Mouse (Mus musculus) heart, embryonic 14.5 days (tissue): Measurements from ENCODE around the gene Chchd3. TPM values are rescaled to one million over a fixed set of nuclear protein-coding genes. Genes with fewer than 3 reads are reported as not detected.

Experiments used
- ATAC-seq: fragments of 200-750 bp; cut with Nextera tagmentation; 2 replicates; pipeline ENCODE4 v1.8.0; 2017; ENCODE audit warnings: low read depth, moderate TSS enrichment; ENCODE audit not compliant: insufficient number of reproducible peaks, insufficient read depth, low FRiP score
- H3K27ac ChIP-seq, 2 experiments: fragments of 200-500 bp in 1 of 2; fragments of 300-500 bp in 1 of 2; sonication (generic) in 1 of 2; replicated peaks in 1 of 2; 2 replicates each; pipeline ENCODE4 v1.5.1; 2012 to 2014; ENCODE audit warnings: low read depth in 2 of 2, low read length in 2 of 2, control low read depth in 1 of 2, mild to moderate bottlenecking in 1 of 2, mixed read lengths in 1 of 2; ENCODE audit not compliant: control insufficient read depth in 1 of 2, insufficient read depth in 1 of 2
- H3K27me3 ChIP-seq: fragments of 300-500 bp; sonication (generic); 2 replicates; pipeline ENCODE4 v1.6.1; 2014; ENCODE audit warnings: mild to moderate bottlenecking, low read length, control low read depth; ENCODE audit not compliant: control insufficient read depth, insufficient read depth
- H3K36me3 ChIP-seq: fragments of 300-500 bp; sonication (generic); 2 replicates; pipeline ENCODE4 v1.6.1; 2014; ENCODE audit warnings: mild to moderate bottlenecking, control low read depth, low read length, mixed read lengths; ENCODE audit not compliant: control insufficient read depth, insufficient read depth
- H3K4me1 ChIP-seq, 2 experiments: fragments of 200-500 bp in 1 of 2; fragments of 300-500 bp in 1 of 2; sonication (generic) in 1 of 2; 2 replicates each; pipeline ENCODE4 v1.6.1; 2012 to 2014; ENCODE audit warnings: low read length in 2 of 2, control low read depth in 1 of 2, mixed read lengths in 1 of 2; ENCODE audit not compliant: control insufficient read depth in 2 of 2, insufficient read depth in 2 of 2
- H3K4me2 ChIP-seq: fragments of 300-500 bp; sonication (generic); 2 replicates; pipeline ENCODE4 v1.6.1; 2014; ENCODE audit warnings: mild to moderate bottlenecking, low read length
- H3K4me3 ChIP-seq, 2 experiments: fragments of 200-500 bp in 1 of 2; fragments of 300-500 bp in 1 of 2; sonication (generic) in 1 of 2; 2 replicates each; pipeline ENCODE4 v1.5.1; 2012 to 2014; ENCODE audit warnings: low read length in 2 of 2, mild to moderate bottlenecking in 2 of 2, control low read depth in 1 of 2, low read depth in 1 of 2, moderate library complexity in 1 of 2; ENCODE audit not compliant: control insufficient read depth in 1 of 2, insufficient read depth in 1 of 2
- H3K9ac ChIP-seq: fragments of 300-500 bp; sonication (generic); 2 replicates; pipeline ENCODE4 v1.6.1; 2014; ENCODE audit warnings: mild to moderate bottlenecking, low read length
- H3K9me3 ChIP-seq: fragments of 300-500 bp; sonication (generic); 2 replicates; pipeline ENCODE4 v1.6.1; 2016; ENCODE audit warnings: low read length, control low read depth; ENCODE audit not compliant: control insufficient read depth
- whole genome bisulfite sequencing: fragments of 180-500 bp; shearing (Covaris S2); extraction: QIAGEN DNeasy Blood & Tissue Kit; methylation state at CpG from one replicate; pipeline ENCODE4 v1.1.7; 2014; 5-methylcytosine and 5-hydroxymethylcytosine counted together
- polyA plus RNA-seq: library from polyadenylated mRNA; unstranded; fragments of >200 nt; fragmentation: Nextera tagmentation; extraction: Ambion mirVana; gene quantifications from 2 replicates; pipeline ENCODE4 v1.2.1, GENCODE M21; 2014

Gene Chchd3
- polyA plus RNA-seq, 1 experiment from 2014 or later = 208 TPM

DNA sequence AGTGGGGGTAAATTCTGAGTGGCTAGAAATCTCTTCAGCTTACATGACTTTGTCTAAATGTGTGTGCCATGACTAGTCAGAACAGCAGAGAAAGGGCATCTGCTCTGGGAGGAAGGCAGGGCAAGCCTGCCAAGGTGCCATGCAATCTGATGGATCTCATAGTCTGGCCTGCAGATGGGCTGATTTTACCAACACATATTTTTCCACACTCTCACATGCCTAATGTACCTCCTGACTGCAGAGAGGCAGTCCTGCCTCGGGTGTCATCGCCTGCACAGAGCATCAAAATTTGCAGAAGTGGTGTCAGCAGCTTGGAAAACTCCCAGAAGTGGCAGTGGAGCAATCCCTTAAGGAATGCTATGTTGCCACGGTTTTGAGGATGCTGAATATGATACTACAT, 55.5 kb downstream of the Chchd3 start:
- no peak overlapping the region for H3K9ac ChIP-seq
- 65% methylated on average over 3 of the region's 3 CpGs for WGBS
- ATAC-seq = no peak

GRCm38 (mm10) chr6:33002988-33003387, 57.1 kb downstream of the Chchd3 start:
- no peaks in the 10 kb centered on the region; a peak in 1 of 4 replicates for H3K4me1 ChIP-seq
- H3K9ac ChIP-seq = no peak overlapping the region
- H3K27me3 ChIP-seq = no peaks in the 10 kb centered on the region
- H3K9me3 ChIP-seq = no peaks in the 10 kb centered on the region
- ATAC-seq = no peak
- no peak overlapping the region for H3K4me2 ChIP-seq
- peaks cover 13% of the 10 kb centered on the region; the same call in 1 of the 2 replicates for H3K36me3 ChIP-seq
- WGBS = 76% methylated on average over 1 of the region's 1 CpGs
- H3K4me3 ChIP-seq = no peak overlapping the region
- no peak overlapping the region for H3K27ac ChIP-seq

More for the DNA sequence above, 55.5 kb downstream of the Chchd3 start:
- no peaks in the 10 kb centered on the region for H3K9me3 ChIP-seq
- no peaks in the 10 kb centered on the region; a peak in 1 of 4 replicates for H3K4me1 ChIP-seq
- no peak overlapping the region for H3K27ac ChIP-seq
- no peak overlapping the region for H3K4me2 ChIP-seq
- no peaks in the 10 kb centered on the region for H3K27me3 ChIP-seq
- no peak overlapping the region for H3K4me3 ChIP-seq
- peaks cover 19% of the 10 kb centered on the region for H3K36me3 ChIP-seq

- no peak overlapping the region for H3K9ac ChIP-seq
- H3K27ac ChIP-seq = no peak overlapping the region
- no peak for ATAC-seq
- H3K27me3 ChIP-seq = no peaks in the 10 kb centered on the region
- no peak overlapping the region for H3K4me3 ChIP-seq
- peaks cover 2 to 10% of the 10 kb centered on the region in 2 experiments; a peak in 2 of 4 replicates for H3K4me1 ChIP-seq
- 0 out of 2 replicates have a peak, but pooled peaks cover 13% of the 10 kb centered on the region for H3K36me3 ChIP-seq
- 93% methylated on average over 15 of the region's 15 CpGs for WGBS
- no peak overlapping the region for H3K4me2 ChIP-seq
- H3K9me3 ChIP-seq = no peaks in the 10 kb centered on the region
Measured at GRCm38 (mm10) chr6:33001271-33001670, 58.8 kb downstream of the Chchd3 start.

DNA sequence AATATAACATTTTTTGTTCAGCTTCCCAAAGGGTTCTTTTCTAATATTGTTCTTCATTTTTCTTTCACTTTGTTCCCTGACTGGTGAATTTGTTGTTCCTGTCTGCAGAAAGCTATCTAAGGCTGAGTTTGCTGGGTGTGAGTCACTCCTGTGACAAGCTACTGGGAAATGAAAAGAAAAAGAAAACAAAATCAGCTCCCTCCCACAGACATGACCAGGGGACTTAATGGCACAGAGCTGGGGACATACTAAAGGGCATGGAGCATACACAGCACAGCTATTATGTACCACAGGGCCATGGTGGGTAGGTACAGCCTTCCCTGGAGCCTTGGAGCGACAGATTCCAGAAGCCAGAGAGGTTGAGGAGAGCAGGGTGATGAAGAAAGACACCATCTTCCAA, 63.5 kb downstream of the Chchd3 start:
- WGBS = 84% methylated on average over 1 of the region's 1 CpGs
- H3K27ac ChIP-seq = 0 out of 4 replicates have a peak overlapping the region, but pooled peaks of 1 of the 2 experiments have one; percentile 22
- H3K36me3 ChIP-seq = 0 out of 2 replicates have a peak, but pooled peaks cover 6% of the 10 kb centered on the region
- ATAC-seq = no peak
- H3K9ac ChIP-seq = no peak overlapping the region
- no peaks in the 10 kb centered on the region for H3K9me3 ChIP-seq
- peaks cover 2 to 10% of the 10 kb centered on the region in 2 experiments; a peak in 3 of 4 replicates for H3K4me1 ChIP-seq
- no peak overlapping the region for H3K4me3 ChIP-seq
- H3K27me3 ChIP-seq = no peaks in the 10 kb centered on the region
- H3K4me2 ChIP-seq = no peak overlapping the region

- Histone ChIP-seq H3K9me3 (no peaks in the 10 kb centered on the region), H3K4me1 (peaks cover 8 to 25% of the 10 kb centered on the region in 2 experiments), H3K27me3 (no peaks in the 10 kb centered on the region), H3K4me2 (no peak overlapping the region), H3K4me3 (no peak overlapping the region), H3K9ac (no peak overlapping the region), H3K36me3 (0 out of 2 replicates have a peak, but pooled peaks cover 6% of the 10 kb centered on the region), H3K27ac (no peak overlapping the region)
- WGBS = 92% methylated on average over 1 of the region's 1 CpGs
- no peak for ATAC-seq
Measured at GRCm38 (mm10) chr6:32993847-32994246, 66.2 kb downstream of the Chchd3 start.

- H3K9ac ChIP-seq = peak overlapping the region; percentile 45; the same call in 1 of the 2 replicates
Measured at GRCm38 (mm10) chr6:32990061-32990633, 69.9 kb downstream of the Chchd3 start.

DNA sequence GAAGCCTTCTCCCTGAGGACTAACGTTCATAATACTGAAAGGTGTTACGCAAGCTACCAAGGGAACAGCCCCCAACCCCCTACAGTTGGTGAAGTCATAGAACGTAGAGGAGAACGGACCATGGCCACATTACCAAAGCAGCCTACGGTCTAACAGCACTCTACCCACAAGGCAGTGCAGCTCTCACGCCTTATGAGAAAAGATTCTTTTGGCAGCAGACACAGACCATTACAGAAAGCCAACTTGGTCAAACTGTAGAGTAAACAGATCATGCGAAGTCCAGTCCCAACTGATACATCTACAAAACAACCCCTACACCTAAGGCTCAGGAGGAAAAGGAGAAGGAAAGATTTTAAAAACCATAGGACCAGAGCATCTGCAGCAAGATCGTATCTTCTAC, 71.5 kb downstream of the Chchd3 start:
- H3K27ac ChIP-seq = no peak overlapping the region
- no peak for ATAC-seq
- H3K36me3 ChIP-seq = 0 out of 2 replicates have a peak, but pooled peaks cover 3% of the 10 kb centered on the region
- H3K9me3 ChIP-seq = no peaks in the 10 kb centered on the region
- no peak overlapping the region for H3K4me3 ChIP-seq
- H3K27me3 ChIP-seq = no peaks in the 10 kb centered on the region
- WGBS = 95% methylated on average over 8 of the region's 8 CpGs
- H3K4me2 ChIP-seq = no peak overlapping the region
- no peak overlapping the region for H3K9ac ChIP-seq
- H3K4me1 ChIP-seq = peaks cover 8 to 37% of the 10 kb centered on the region in 2 experiments

More at GRCm38 (mm10) chr6:32990061-32990633, 69.9 kb downstream of the Chchd3 start:
- Histone ChIP-seq H3K4me2 (peak overlapping the region; percentile 27; the same call in 1 of the 2 replicates), H3K9me3 (no peaks in the 10 kb centered on the region), H3K4me1 (peaks cover 5 to 26% of the 10 kb centered on the region in 2 experiments), H3K4me3 (no peak overlapping the region), H3K27ac (peak overlapping the region; percentile 5 to 56; a peak in 1 of 4 replicates), H3K27me3 (no peaks in the 10 kb centered on the region), H3K36me3 (0 out of 2 replicates have a peak, but pooled peaks cover 6% of the 10 kb centered on the region)
- WGBS = 27% methylated on average over 12 of the region's 12 CpGs
- ATAC-seq = no peak
